Mouse (Mus musculus): ENCODE measurements around the gene Mcm3ap. TPM values are rescaled to one million over a fixed set of nuclear protein-coding genes. Genes with fewer than 3 reads are reported as not detected.

The Mcm3ap gene
- polyA plus RNA-seq, 1 experiment from 2014 or later = 80.0 TPM

DNA sequence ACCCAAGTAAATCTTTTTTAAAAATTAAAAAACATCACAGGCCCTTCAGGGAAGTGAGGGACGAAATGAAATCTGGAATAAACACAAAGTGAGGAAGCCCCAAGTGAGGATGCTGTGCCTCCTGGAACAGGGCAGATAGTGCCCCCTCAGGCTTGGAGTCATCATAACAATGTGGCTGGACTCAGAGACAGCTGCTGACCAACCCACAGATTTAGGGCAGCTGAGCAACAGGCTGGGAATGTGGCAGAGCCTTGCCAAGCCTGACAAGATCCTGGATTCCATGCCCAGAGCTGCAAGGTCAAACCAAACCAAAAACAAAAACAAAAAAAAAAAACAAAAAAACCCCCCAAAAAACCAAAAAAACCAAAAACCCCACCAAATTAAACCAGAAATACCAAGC lies 7.5 kb upstream of the Mcm3ap start:
- Histone ChIP-seq H3K27ac (no peak overlapping the region), H3K36me3 (no peaks in the 10 kb centered on the region; the same call in 1 of the 2 replicates), H3K27me3 (no peaks in the 10 kb centered on the region), H3K4me2 (replicated peaks) (no peak overlapping the region), H3K4me3 (no peak overlapping the region), H3K4me1 (no peaks in the 10 kb centered on the region), H3K9me3 (no peaks in the 10 kb centered on the region), H3K9ac (no peak overlapping the region)
- ATAC-seq (ENCODE audit: insufficient number of reproducible peaks, insufficient read depth, low FRiP score, low TSS enrichment) = no peak
- WGBS = 79% methylated on average over 1 of the region's 1 CpGs

DNA sequence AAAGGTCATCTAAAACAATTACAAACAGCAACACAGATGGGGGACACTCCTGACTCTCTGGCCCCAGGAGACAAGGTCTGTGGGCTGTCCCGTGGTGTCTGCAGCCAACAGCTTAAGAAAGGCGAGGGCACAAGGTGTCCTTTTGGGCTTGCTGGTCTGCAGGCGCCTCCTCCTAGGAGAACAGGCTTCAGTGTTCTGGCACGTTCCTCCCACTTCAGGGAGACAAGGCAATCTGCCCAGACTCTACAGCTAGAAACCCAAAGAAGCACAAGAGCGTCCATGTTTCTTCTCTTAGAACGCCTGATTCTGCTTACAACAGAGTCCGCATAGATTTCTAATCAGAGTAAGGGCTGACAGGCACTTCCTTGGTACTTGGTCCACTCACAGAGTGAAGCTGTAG lies 6.4 kb upstream of the Mcm3ap start:
- no peaks in the 10 kb centered on the region for H3K4me1 ChIP-seq
- no peak for ATAC-seq (ENCODE audit: insufficient number of reproducible peaks, insufficient read depth, low FRiP score, low TSS enrichment)
- no peaks in the 10 kb centered on the region for H3K9me3 ChIP-seq
- no peak overlapping the region for H3K27ac ChIP-seq
- H3K36me3 ChIP-seq = no peaks in the 10 kb centered on the region; the same call in 1 of the 2 replicates
- H3K4me2 ChIP-seq (replicated peaks) = no peak overlapping the region
- no peak overlapping the region for H3K4me3 ChIP-seq
- WGBS = 85% methylated on average over 7 of the region's 7 CpGs
- H3K27me3 ChIP-seq = no peaks in the 10 kb centered on the region
- no peak overlapping the region for H3K9ac ChIP-seq

DNA sequence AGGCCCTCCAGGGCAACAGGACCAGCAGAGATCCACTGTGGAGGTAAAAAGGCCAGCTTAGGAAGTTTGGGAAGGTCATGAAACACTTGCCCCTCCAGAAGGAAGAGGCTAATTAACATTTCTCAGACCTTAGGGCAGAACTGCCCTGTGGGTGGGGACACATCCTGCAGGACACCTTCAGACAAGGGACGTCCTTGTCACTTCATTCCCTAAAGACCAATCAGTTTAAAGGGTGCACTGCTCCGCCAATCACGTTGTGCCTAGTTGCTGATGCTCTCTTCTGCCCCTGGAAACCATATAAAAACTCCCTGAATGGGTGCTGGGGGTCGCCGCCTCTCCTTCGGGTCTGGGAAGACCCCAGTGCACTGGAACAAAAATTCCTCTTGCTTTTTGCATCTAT lies 6.0 kb upstream of the Mcm3ap start:
- no peaks in the 10 kb centered on the region; the same call in 1 of the 2 replicates for H3K36me3 ChIP-seq

DNA sequence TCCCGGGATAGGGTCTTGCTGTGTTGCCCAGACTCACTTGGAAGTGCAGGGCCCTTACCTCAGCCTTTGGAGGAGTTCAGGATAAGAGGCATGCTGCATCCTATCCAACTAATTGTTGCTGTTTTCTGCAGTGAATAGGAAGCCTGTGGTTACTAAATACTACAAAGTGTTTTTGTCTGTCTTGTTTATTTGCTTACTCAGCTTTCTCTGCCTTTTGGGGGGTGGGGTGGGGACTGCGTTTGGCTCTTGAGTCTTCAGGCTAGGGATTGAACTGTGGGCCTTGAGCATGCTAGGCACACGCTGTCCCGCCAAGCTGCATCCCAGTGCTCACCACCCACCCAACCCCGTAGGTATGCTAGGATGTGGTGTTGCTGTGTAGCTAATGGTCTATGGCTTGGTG lies 5.0 kb downstream of the Mcm3ap start:
- Histone ChIP-seq H3K27ac (no peak overlapping the region), H3K4me2 (replicated peaks) (no peak overlapping the region), H3K4me3 (no peak overlapping the region), H3K36me3 (peaks cover 70% of the 10 kb centered on the region), H3K9me3 (no peaks in the 10 kb centered on the region), H3K27me3 (no peaks in the 10 kb centered on the region), H3K9ac (no peak overlapping the region), H3K4me1 (peaks cover 3% of the 10 kb centered on the region; the same call in 1 of the 2 replicates)
- 91% methylated on average over 5 of the region's 5 CpGs for WGBS
- no peak for ATAC-seq (ENCODE audit: insufficient number of reproducible peaks, insufficient read depth, low FRiP score, low TSS enrichment)

More for the DNA sequence above, 6.0 kb upstream of the Mcm3ap start:
- no peaks in the 10 kb centered on the region for H3K9me3 ChIP-seq
- no peak overlapping the region for H3K4me2 ChIP-seq (replicated peaks)
- WGBS = 81% methylated on average over 6 of the region's 6 CpGs
- no peaks in the 10 kb centered on the region for H3K27me3 ChIP-seq
- H3K4me1 ChIP-seq = no peaks in the 10 kb centered on the region; the same call in 1 of the 2 replicates
- no peak overlapping the region for H3K27ac ChIP-seq
- ATAC-seq (ENCODE audit: insufficient number of reproducible peaks, insufficient read depth, low FRiP score, low TSS enrichment) = no peak
- no peak overlapping the region for H3K9ac ChIP-seq
- H3K4me3 ChIP-seq = no peak overlapping the region

DNA sequence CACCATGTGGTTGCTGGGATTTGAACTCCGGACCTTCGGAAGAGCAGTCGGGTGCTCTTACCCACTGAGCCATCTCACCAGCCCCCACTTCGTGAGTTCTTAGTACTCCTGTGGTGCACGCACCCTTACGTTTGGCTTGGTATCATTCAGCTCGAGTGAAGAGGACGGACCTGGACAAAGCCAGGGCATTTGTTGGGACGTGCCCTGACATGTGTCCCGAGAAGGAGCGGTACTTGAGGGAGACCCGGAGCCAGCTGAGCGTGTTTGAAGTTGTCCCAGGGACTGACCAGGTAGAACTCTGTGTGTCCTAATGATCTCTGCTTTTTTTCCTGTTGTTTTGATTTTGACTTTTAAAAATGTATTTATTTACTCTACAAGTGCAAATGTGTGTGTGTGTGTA lies 12.1 kb downstream of the Mcm3ap start:
- Histone ChIP-seq H3K9me3 (no peaks in the 10 kb centered on the region), H3K9ac (no peak overlapping the region), H3K4me2 (replicated peaks) (no peak overlapping the region), H3K4me1 (no peaks in the 10 kb centered on the region), H3K36me3 (peaks cover 95% of the 10 kb centered on the region), H3K27ac (no peak overlapping the region), H3K27me3 (no peaks in the 10 kb centered on the region), H3K4me3 (no peak overlapping the region)
- no peak for ATAC-seq (ENCODE audit: insufficient number of reproducible peaks, insufficient read depth, low FRiP score, low TSS enrichment)
- 92% methylated on average over 13 of the region's 13 CpGs for WGBS

DNA sequence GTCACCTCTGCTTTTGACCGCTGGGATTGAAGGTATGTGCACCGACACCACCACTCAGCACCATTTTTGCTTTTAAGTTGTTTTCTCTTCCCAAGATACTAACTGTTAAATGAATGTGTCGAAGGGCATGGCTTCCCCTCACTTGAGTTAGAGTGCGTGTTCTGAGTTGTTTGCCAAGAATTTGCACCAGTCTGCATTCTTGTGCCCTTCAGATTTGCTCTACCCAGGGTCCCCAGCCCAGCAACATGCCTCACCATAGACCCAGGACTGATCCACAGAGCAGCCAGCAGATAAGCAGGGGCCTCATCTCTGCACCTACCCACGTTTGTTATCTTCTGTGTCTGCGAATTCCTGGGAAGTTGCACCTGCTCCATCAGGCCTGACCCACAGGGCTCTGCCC lies 12.8 kb downstream of the Mcm3ap start:
- H3K36me3 ChIP-seq = peaks cover 95% of the 10 kb centered on the region
- no peak overlapping the region for H3K9ac ChIP-seq
- no peaks in the 10 kb centered on the region for H3K9me3 ChIP-seq
- no peak overlapping the region for H3K4me2 ChIP-seq (replicated peaks)
- no peaks in the 10 kb centered on the region for H3K27me3 ChIP-seq
- 88% methylated on average over 6 of the region's 6 CpGs for WGBS
- H3K4me1 ChIP-seq = no peaks in the 10 kb centered on the region
- no peak overlapping the region for H3K27ac ChIP-seq
- no peak for ATAC-seq (ENCODE audit: insufficient number of reproducible peaks, insufficient read depth, low FRiP score, low TSS enrichment)
- H3K4me3 ChIP-seq = no peak overlapping the region

DNA sequence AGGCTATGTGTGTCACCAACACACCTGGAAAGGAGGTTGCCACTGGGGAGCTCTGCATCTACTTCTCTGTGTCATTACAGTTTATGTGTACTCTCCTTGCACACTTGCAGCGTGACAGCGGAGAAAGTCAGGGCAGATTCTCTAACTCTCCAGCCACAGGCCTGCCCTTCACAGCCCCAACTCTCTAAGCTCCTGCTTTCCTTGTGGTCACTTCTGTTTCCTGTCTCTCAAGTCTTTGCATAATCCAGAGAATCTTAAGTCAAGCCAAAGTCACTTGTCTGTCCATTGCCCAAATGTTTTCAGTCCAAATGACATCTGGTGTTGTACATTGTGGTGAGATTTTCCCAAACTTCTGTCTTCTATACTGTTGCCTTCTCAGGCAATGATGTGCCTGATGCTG lies 17.6 kb downstream of the Mcm3ap start:
- 95% methylated on average over 2 of the region's 2 CpGs for WGBS
- Histone ChIP-seq H3K36me3 (peaks cover 94% of the 10 kb centered on the region), H3K4me1 (no peaks in the 10 kb centered on the region), H3K4me3 (no peak overlapping the region), H3K27me3 (no peaks in the 10 kb centered on the region), H3K9me3 (no peaks in the 10 kb centered on the region), H3K4me2 (replicated peaks) (no peak overlapping the region), H3K9ac (no peak overlapping the region), H3K27ac (no peak overlapping the region)
- ATAC-seq (ENCODE audit: insufficient number of reproducible peaks, insufficient read depth, low FRiP score, low TSS enrichment) = no peak

DNA sequence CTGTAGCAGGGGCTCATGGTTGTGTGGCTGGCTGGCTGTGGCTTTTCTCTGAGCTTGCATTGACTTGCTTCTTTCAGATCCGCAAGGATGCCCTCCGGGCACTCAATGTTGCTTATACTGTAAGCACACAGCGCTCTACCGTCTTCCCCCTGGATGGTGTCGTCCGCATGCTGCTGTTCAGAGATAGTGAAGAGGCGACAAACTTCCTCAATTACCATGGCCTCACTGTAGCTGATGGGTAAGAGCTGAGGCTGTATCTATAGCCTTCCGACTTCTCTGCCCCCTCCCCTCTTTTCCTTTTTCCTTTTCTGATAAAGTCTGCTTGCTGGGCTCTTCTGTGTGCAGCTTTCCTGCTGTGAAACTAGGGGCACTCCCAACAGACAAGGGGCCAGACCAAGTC lies 19.5 kb downstream of the Mcm3ap start:
- H3K9ac ChIP-seq = no peak overlapping the region
- H3K4me1 ChIP-seq = no peaks in the 10 kb centered on the region
- 90% methylated on average over 8 of the region's 8 CpGs for WGBS
- H3K4me3 ChIP-seq = no peak overlapping the region
- H3K36me3 ChIP-seq = peaks cover 91% of the 10 kb centered on the region
- no peak for ATAC-seq (ENCODE audit: insufficient number of reproducible peaks, insufficient read depth, low FRiP score, low TSS enrichment)
- no peaks in the 10 kb centered on the region for H3K9me3 ChIP-seq
- H3K27ac ChIP-seq = no peak overlapping the region
- H3K4me2 ChIP-seq (replicated peaks) = no peak overlapping the region
- no peaks in the 10 kb centered on the region for H3K27me3 ChIP-seq

DNA sequence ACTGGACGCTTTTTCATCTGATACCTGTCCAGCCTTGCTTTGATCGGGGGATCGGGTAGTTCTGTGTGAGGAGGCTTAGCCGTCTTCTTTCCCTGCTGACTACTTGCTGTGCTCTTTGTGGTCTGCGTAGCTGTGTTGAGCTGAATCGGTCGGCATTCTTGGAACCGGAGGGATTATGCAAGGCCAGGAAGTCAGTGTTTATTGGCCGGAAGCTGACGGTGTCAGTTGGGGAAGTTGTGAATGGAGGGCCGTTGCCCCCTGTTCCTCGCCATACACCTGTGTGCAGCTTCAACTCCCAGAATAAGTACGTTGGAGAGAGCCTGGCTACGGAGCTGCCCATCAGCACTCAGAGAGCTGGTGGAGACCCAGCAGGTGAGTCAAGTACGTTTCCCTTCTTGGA lies 20.5 kb downstream of the Mcm3ap start:
- Histone ChIP-seq H3K9ac (no peak overlapping the region), H3K27ac (no peak overlapping the region), H3K4me1 (no peaks in the 10 kb centered on the region), H3K36me3 (peaks cover 91% of the 10 kb centered on the region), H3K9me3 (no peaks in the 10 kb centered on the region), H3K27me3 (no peaks in the 10 kb centered on the region), H3K4me2 (replicated peaks) (no peak overlapping the region), H3K4me3 (no peak overlapping the region)
- 94% methylated on average over 15 of the region's 15 CpGs for WGBS
- ATAC-seq (ENCODE audit: insufficient number of reproducible peaks, insufficient read depth, low FRiP score, low TSS enrichment) = no peak

DNA sequence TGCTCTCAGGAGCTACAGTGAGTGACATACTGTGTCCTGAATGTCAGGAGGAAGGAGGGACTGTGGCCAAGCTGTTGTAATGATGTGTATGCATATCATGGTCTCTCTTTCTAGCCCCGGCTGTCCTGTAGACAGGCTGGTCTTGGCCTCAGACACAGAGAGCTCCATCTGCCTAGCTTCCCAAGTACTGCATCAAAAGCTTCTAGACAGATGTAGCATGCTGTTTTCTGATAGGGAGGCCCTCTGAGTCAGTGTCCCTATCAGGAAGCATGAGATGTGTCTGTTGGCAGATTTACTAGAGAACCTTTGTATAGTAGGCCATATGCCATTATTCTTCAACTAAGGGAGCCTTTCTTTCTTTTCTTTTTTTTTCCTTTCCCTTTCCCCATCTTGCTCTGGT lies 24.8 kb downstream of the Mcm3ap start:
- Histone ChIP-seq H3K4me1 (no peaks in the 10 kb centered on the region), H3K27ac (no peak overlapping the region), H3K4me3 (no peak overlapping the region), H3K4me2 (replicated peaks) (no peak overlapping the region), H3K27me3 (no peaks in the 10 kb centered on the region), H3K9me3 (no peaks in the 10 kb centered on the region), H3K9ac (no peak overlapping the region), H3K36me3 (peaks cover 84% of the 10 kb centered on the region)
- no peak for ATAC-seq (ENCODE audit: insufficient number of reproducible peaks, insufficient read depth, low FRiP score, low TSS enrichment)
- 69% methylated on average over 1 of the region's 1 CpGs for WGBS

DNA sequence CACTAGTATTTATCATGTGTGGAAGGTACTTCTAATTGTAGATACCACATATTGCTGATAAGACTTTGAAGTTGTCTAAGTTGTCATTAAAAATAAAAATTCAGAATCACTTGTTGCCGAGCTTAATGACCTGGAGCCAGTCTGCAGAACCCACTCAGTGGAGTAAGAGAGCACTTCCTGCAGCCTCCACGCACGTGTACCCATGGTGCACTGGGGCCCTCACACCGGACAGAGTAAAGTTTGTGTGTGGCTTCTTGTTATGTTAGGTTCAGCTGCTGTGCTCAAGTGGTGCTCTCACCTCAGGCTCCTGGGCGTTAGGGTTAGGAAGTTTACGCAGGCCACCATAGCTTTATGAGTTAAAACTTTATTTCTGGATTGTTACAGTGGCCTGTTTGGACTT lies 26.8 kb downstream of the Mcm3ap start:
- Histone ChIP-seq H3K36me3 (peaks cover 84% of the 10 kb centered on the region), H3K9ac (no peak overlapping the region), H3K4me1 (no peaks in the 10 kb centered on the region), H3K4me2 (replicated peaks) (no peak overlapping the region), H3K4me3 (no peak overlapping the region), H3K9me3 (no peaks in the 10 kb centered on the region), H3K27ac (no peak overlapping the region), H3K27me3 (no peaks in the 10 kb centered on the region)
- no peak for ATAC-seq (ENCODE audit: insufficient number of reproducible peaks, insufficient read depth, low FRiP score, low TSS enrichment)
- WGBS = 87% methylated on average over 6 of the region's 6 CpGs

DNA sequence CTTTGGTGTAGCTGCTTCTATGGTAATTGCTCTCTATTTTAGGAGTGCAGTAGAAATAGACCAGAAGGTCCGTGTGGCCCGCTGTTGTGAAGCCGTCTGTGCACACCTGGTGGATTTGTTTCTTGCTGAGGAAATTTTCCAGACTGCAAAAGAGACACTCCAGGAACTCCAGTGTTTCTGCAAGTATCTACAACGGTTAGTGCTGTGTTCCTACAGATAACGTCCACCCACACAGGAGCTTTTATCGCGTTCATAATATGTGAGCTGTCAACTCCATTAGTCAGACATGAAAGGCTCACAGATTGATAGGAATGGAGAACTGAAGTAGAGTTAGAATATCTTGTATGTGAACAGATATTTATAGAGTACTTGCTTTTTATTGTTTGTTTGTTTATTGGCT lies 27.6 kb downstream of the Mcm3ap start:
- no peaks in the 10 kb centered on the region for H3K4me1 ChIP-seq
- WGBS = 94% methylated on average over 7 of the region's 7 CpGs
- H3K9ac ChIP-seq = no peak overlapping the region
- no peaks in the 10 kb centered on the region for H3K27me3 ChIP-seq
- H3K9me3 ChIP-seq = no peaks in the 10 kb centered on the region
- ATAC-seq (ENCODE audit: insufficient number of reproducible peaks, insufficient read depth, low FRiP score, low TSS enrichment) = no peak
- H3K36me3 ChIP-seq = peaks cover 83% of the 10 kb centered on the region
- H3K4me3 ChIP-seq = no peak overlapping the region
- H3K4me2 ChIP-seq (replicated peaks) = no peak overlapping the region
- H3K27ac ChIP-seq = no peak overlapping the region

DNA sequence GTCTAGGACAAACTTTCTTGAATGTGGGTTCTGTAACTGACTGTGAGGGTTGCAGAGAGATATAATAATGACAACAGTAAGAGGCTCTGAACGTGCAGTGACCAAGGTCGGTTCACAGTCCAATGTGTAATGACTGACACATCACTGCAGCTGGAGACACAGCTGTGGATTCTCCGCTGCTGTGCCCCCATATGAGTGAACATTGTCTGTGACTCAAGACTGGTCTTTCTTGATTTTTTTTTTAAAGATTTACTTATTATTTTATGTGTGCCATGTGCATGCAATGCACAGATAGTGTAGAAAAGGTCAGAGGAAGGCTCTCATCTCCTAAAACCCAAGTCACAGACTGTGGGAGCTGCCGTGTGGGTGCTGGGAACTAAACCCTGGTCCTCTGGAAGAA lies 28.8 kb downstream of the Mcm3ap start:
- WGBS = 96% methylated on average over 4 of the region's 4 CpGs
- ATAC-seq (ENCODE audit: insufficient number of reproducible peaks, insufficient read depth, low FRiP score, low TSS enrichment) = no peak
- no peak overlapping the region for H3K27ac ChIP-seq
- H3K4me2 ChIP-seq (replicated peaks) = no peak overlapping the region
- H3K4me3 ChIP-seq = no peak overlapping the region
- H3K9ac ChIP-seq = no peak overlapping the region
- no peaks in the 10 kb centered on the region for H3K27me3 ChIP-seq
- no peaks in the 10 kb centered on the region for H3K4me1 ChIP-seq
- no peaks in the 10 kb centered on the region for H3K9me3 ChIP-seq
- H3K36me3 ChIP-seq = peaks cover 87% of the 10 kb centered on the region

Measured in embryonic facial prominence, embryonic 12.5 days (tissue).